Mouse (Mus musculus) hindbrain, embryonic 11.5 days (tissue): Measurements from ENCODE around the gene Setd2. TPM values are rescaled to one million over a fixed set of nuclear protein-coding genes. Genes with fewer than 3 reads are reported as not detected.
A peak's percentile ranks its signal among the peaks of the same experiment; 100 is the strongest.

Source experiments
- ATAC-seq: fragments of 200-750 bp; cut with Nextera tagmentation; 2 replicates; pipeline ENCODE4 v1.8.0; 2017; ENCODE audit warnings: mild to moderate bottlenecking, moderate TSS enrichment, moderate library complexity; ENCODE audit not compliant: low FRiP score
- DNase-seq: peaks from one replicate; pipeline ENCODE4 v3.0.0-alpha.2; 2015; ENCODE audit warnings: low spot score
- H3K27ac ChIP-seq: fragments of 300-500 bp; sonication (generic); 2 replicates; pipeline ENCODE4 v1.5.1; 2014; ENCODE audit warnings: mild to moderate bottlenecking, low read depth, low read length
- H3K27me3 ChIP-seq: fragments of 300-500 bp; sonication (generic); 2 replicates; pipeline ENCODE4 v1.6.1; 2014; ENCODE audit warnings: mild to moderate bottlenecking, low read length, moderate library complexity, mixed read lengths; ENCODE audit not compliant: control insufficient read depth, insufficient read depth
- H3K36me3 ChIP-seq: fragments of 300-500 bp; sonication (generic); 2 replicates; pipeline ENCODE4 v1.6.1; 2014; ENCODE audit warnings: mild to moderate bottlenecking, low read length, moderate library complexity, mixed read lengths; ENCODE audit not compliant: control insufficient read depth, insufficient read depth
- H3K4me1 ChIP-seq: fragments of 300-500 bp; sonication (generic); replicated peaks from 2 replicates; pipeline ENCODE4 v1.6.1; 2014; ENCODE audit warnings: low read length, mixed read lengths; ENCODE audit not compliant: control insufficient read depth, insufficient read depth
- H3K4me2 ChIP-seq: fragments of 300-500 bp; sonication (generic); replicated peaks from 2 replicates; pipeline ENCODE4 v1.6.1; 2014; ENCODE audit warnings: mild to moderate bottlenecking, low read depth, low read length
- H3K4me3 ChIP-seq: fragments of 300-500 bp; sonication (generic); 2 replicates; pipeline ENCODE4 v1.5.1; 2014; ENCODE audit warnings: low read depth, low read length
- H3K9ac ChIP-seq: fragments of 300-500 bp; sonication (generic); 2 replicates; pipeline ENCODE4 v1.6.1; 2014; ENCODE audit warnings: low read depth, low read length
- H3K9me3 ChIP-seq: fragments of 300-500 bp; sonication (generic); 2 replicates; pipeline ENCODE4 v1.6.1; 2016; ENCODE audit warnings: low read length; ENCODE audit not compliant: control insufficient read depth
- WGBS: fragments of 180-500 bp; shearing (Covaris S2); extraction: QIAGEN DNeasy Blood & Tissue Kit; methylation state at CpG from one replicate; pipeline ENCODE4 v1.1.7; 2014; 5-methylcytosine and 5-hydroxymethylcytosine counted together
- polyA plus RNA-seq: library from polyadenylated mRNA; unstranded; fragments of >200 nt; fragmentation: Nextera tagmentation; extraction: Ambion mirVana; gene quantifications from 2 replicates; pipeline ENCODE4 v1.2.1, GENCODE M21; 2014

The Setd2 gene
- polyA plus RNA-seq, 1 experiment from 2014 or later = 60.9 TPM

GRCm38 (mm10) chr9:110533645-110534044 is 1.2 kb downstream of the Setd2 start:
- Histone ChIP-seq H3K4me3 (peak overlapping the region; percentile 99), H3K9ac (peak overlapping the region; percentile 99), H3K27ac (no peak overlapping the region), H3K9me3 (no peaks in the 10 kb centered on the region), H3K36me3 (no peaks in the 10 kb centered on the region), H3K27me3 (no peaks in the 10 kb centered on the region), H3K4me1 (peaks cover 7% of the 10 kb centered on the region; the same call in 1 of the 2 replicates), H3K4me2 (peak overlapping the region; percentile 74)
- 46% methylated on average over 5 of the region's 5 CpGs for WGBS
- DNase-seq (peak; percentile 16), ATAC-seq (no peak)

- Histone ChIP-seq H3K9me3 (no peaks in the 10 kb centered on the region), H3K4me1 (peaks cover 7% of the 10 kb centered on the region; the same call in 1 of the 2 replicates), H3K4me3 (no peak overlapping the region), H3K27me3 (no peaks in the 10 kb centered on the region), H3K4me2 (no peak overlapping the region), H3K9ac (no peak overlapping the region), H3K36me3 (no peaks in the 10 kb centered on the region), H3K27ac (no peak overlapping the region)
- no peak for DNase-seq
- 91% methylated on average over 2 of the region's 2 CpGs for WGBS
- no peak for ATAC-seq
Observed at GRCm38 (mm10) chr9:110535114-110535513, 2.7 kb downstream of the Setd2 start.

- peaks cover 5% of the 10 kb centered on the region; the same call in 1 of the 2 replicates for H3K4me1 ChIP-seq
- WGBS = 96% methylated on average over 2 of the region's 2 CpGs
- no peaks in the 10 kb centered on the region for H3K36me3 ChIP-seq
- no peak for DNase-seq
- no peak overlapping the region for H3K4me3 ChIP-seq
- no peak overlapping the region for H3K27ac ChIP-seq
- ATAC-seq = no peak
- H3K9me3 ChIP-seq = no peaks in the 10 kb centered on the region
- no peaks in the 10 kb centered on the region for H3K27me3 ChIP-seq
- H3K9ac ChIP-seq = no peak overlapping the region
- H3K4me2 ChIP-seq = no peak overlapping the region
Observed at GRCm38 (mm10) chr9:110536636-110537035, 4.2 kb downstream of the Setd2 start.

DNA sequence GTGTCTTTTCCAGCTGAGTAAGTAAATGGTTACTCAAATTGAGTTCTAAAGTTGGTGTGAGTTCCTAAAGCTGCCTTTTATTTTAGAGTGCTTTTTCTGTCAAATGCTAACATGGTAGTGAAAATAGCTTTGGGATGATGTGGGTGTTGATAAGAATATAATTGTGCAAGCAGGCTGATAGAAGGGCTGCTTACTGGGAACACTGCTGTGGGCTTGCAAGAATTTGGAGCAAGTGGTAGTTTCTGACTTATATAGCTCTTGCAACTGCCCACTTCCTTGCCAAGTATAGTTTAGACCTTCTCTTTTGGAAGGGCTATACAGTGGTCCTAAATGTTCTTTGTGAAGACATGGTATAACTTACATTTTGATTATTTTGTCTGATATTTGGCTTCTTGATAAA is 6.1 kb downstream of the Setd2 start:
- no peak overlapping the region for H3K9ac ChIP-seq
- H3K27ac ChIP-seq = no peak overlapping the region
- no peaks in the 10 kb centered on the region for H3K36me3 ChIP-seq
- H3K27me3 ChIP-seq = no peaks in the 10 kb centered on the region
- no peak for DNase-seq
- peaks cover 5% of the 10 kb centered on the region; the same call in 1 of the 2 replicates for H3K4me1 ChIP-seq
- no peak overlapping the region for H3K4me3 ChIP-seq
- H3K4me2 ChIP-seq = no peak overlapping the region
- no peak for ATAC-seq
- no peaks in the 10 kb centered on the region for H3K9me3 ChIP-seq

DNA sequence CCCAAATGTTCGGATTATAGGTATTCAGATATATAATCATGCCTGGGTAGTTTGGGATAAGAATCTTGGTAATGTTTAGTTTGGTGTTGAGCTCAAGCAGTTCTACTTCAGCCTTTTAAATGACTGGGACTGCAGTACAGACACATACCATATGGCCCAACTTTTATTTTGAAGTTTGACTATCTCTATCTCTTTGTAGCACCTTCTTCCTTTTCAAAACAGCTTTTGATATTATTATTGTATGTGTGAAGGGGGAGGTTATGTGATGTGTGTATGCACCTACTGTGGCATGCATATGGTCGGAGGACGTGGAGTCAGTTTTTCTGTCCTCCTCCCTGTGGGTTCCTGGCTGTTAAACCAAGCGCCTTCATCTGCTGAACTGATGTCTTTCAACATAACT is 9.6 kb downstream of the Setd2 start:
- H3K27me3 ChIP-seq = no peaks in the 10 kb centered on the region
- H3K9me3 ChIP-seq = no peaks in the 10 kb centered on the region
- H3K36me3 ChIP-seq = no peaks in the 10 kb centered on the region
- DNase-seq (no peak), ATAC-seq (no peak)
- 90% methylated on average over 4 of the region's 4 CpGs for WGBS
- H3K9ac ChIP-seq = no peak overlapping the region
- H3K4me3 ChIP-seq = no peak overlapping the region
- H3K4me1 ChIP-seq = no peaks in the 10 kb centered on the region
- H3K4me2 ChIP-seq = no peak overlapping the region
- H3K27ac ChIP-seq = no peak overlapping the region

DNA sequence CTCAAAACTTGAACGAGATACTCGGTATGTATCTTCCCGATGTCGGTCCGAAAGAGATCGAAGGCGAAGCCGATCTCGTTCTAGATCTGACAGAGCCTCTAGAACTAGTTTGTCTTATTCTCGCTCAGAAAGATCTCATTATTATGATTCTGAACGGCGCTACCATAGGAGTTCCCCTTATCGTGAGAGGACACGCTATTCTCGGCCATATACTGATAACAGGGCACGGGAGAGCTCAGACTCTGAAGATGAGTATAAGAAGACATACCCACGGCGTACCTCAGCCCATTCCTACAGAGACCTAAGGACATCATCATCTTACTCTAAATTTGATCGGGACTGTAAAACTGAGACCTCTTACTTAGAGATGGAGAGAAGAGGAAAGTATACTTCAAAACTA is 15.9 kb downstream of the Setd2 start:
- 97% methylated on average over 19 of the region's 19 CpGs for WGBS
- no peak for ATAC-seq
- no peak overlapping the region for H3K27ac ChIP-seq
- no peak overlapping the region for H3K9ac ChIP-seq
- no peak for DNase-seq
- peaks cover 9% of the 10 kb centered on the region; the same call in 1 of the 2 replicates for H3K36me3 ChIP-seq
- no peaks in the 10 kb centered on the region for H3K4me1 ChIP-seq
- no peaks in the 10 kb centered on the region for H3K27me3 ChIP-seq
- no peak overlapping the region for H3K4me3 ChIP-seq
- H3K4me2 ChIP-seq = no peak overlapping the region
- H3K9me3 ChIP-seq = no peaks in the 10 kb centered on the region

GRCm38 (mm10) chr9:110568309-110568708 is 35.9 kb downstream of the Setd2 start:
- peaks cover 2% of the 10 kb centered on the region; the same call in 1 of the 2 replicates for H3K36me3 ChIP-seq
- DNase-seq (no peak), ATAC-seq (no peak)
- H3K4me2 ChIP-seq = no peak overlapping the region
- no peaks in the 10 kb centered on the region for H3K4me1 ChIP-seq
- no peak overlapping the region for H3K4me3 ChIP-seq
- no peak overlapping the region for H3K9ac ChIP-seq
- no peak overlapping the region for H3K27ac ChIP-seq
- no peaks in the 10 kb centered on the region for H3K27me3 ChIP-seq
- H3K9me3 ChIP-seq = no peaks in the 10 kb centered on the region

DNA sequence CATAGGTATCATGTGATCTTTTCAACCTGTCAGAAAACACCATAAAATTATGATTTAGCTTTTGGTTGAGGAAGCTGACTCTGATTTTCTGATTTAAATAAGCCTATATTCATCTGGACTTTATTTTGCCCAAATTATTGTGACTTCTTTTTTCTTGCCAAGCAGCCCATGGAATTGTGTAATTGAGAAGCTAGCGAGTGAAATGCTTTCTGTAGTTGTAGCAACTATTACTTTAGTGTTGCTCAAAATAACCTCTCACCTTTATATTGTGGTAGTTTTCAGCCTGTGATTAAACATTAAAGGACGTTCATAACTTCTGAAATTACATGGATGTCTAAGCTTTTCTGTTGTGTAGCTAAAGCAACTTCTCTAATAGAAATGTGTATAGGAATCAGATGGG is 49.8 kb downstream of the Setd2 start:
- H3K27me3 ChIP-seq = no peaks in the 10 kb centered on the region
- no peak overlapping the region for H3K4me2 ChIP-seq
- H3K4me1 ChIP-seq = no peaks in the 10 kb centered on the region
- no peak overlapping the region for H3K27ac ChIP-seq
- DNase-seq (no peak), ATAC-seq (no peak)
- H3K9me3 ChIP-seq = no peaks in the 10 kb centered on the region
- H3K9ac ChIP-seq = no peak overlapping the region
- no peaks in the 10 kb centered on the region for H3K36me3 ChIP-seq
- H3K4me3 ChIP-seq = no peak overlapping the region
- WGBS = 90% methylated on average over 2 of the region's 2 CpGs

DNA sequence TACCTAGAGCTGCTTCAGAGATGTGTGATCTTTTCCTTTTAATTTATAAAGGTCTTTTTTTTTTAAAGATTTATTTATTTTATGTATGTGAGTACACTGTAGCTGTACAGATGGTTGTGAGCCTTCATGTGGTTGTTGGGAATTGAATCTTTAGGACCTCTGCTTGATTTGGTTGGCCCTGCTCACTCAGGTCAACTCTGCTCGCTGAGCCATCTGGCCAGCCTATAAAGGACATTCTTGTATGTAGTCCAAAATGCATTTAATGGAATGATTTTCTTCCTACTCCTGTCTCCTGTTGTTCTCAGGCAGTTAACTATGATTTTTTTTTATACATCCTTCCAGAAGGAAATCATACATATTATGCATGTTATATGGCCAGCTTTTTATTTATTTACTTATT is 51.1 kb downstream of the Setd2 start:
- no peak for ATAC-seq
- no peaks in the 10 kb centered on the region for H3K27me3 ChIP-seq
- H3K4me1 ChIP-seq = no peaks in the 10 kb centered on the region
- no peak overlapping the region for H3K27ac ChIP-seq
- 0 out of 2 replicates have a peak, but pooled peaks cover 2% of the 10 kb centered on the region for H3K36me3 ChIP-seq
- H3K9ac ChIP-seq = no peak overlapping the region
- no peak overlapping the region for H3K4me2 ChIP-seq
- no peaks in the 10 kb centered on the region for H3K9me3 ChIP-seq
- H3K4me3 ChIP-seq = no peak overlapping the region
- WGBS = 100% methylated on average over 1 of the region's 1 CpGs
- no peak for DNase-seq
